Mouse (Mus musculus) bone marrow macrophage, adult 2 months (primary cell): Measurements from ENCODE around the gene Cst11. TPM values are rescaled to one million over a fixed set of nuclear protein-coding genes. Genes with fewer than 3 reads are reported as not detected.
"Not testable (repeated sequence)": the region's sequence is repeated elsewhere in the genome, so short reads cannot be mapped to it uniquely, and the experiment has no call there.

Source experiments
- H3K27ac ChIP-seq: 2 replicates; pipeline ENCODE4 v1.5.1; 2012; ENCODE audit warnings: low read depth, low read length; ENCODE audit not compliant: insufficient read depth
- H3K4me1 ChIP-seq: 2 replicates; pipeline ENCODE4 v1.6.1; 2012; ENCODE audit warnings: low read length; ENCODE audit not compliant: control insufficient read depth, insufficient read depth
- H3K4me3 ChIP-seq: 2 replicates; pipeline ENCODE4 v1.5.1; 2012; ENCODE audit warnings: mild to moderate bottlenecking, low read length, moderate library complexity; ENCODE audit not compliant: insufficient read depth
- CTCF ChIP-seq: IDR thresholded peaks from 2 replicates; pipeline ENCODE4 v1.5.1; 2012; ENCODE audit warnings: low read depth, mild to moderate bottlenecking, low read length, moderate library complexity
- POLR2A ChIP-seq: IDR thresholded peaks from 2 replicates; pipeline ENCODE4 v1.6.1; 2012; ENCODE audit warnings: mild to moderate bottlenecking, low read depth, low read length, borderline replicate concordance
- polyA plus RNA-seq: library from polyadenylated mRNA; stranded (reverse); fragments of >200 nt; gene quantifications from 2 replicates; pipeline ENCODE4 v1.2.4, GENCODE M21; 2012; ENCODE audit not compliant: missing spikeins, insufficient read depth, insufficient read length

The Cst11 gene
- polyA plus RNA-seq, result not detected in 2 replicates

GRCm38 (mm10) chr2:148771397-148771796, at the start of gene Cst11:
Gene Cst11, minus strand, starts transcription at chr2:148771497.
- not testable (repeated sequence) for H3K27ac ChIP-seq, H3K4me3 ChIP-seq, H3K4me1 ChIP-seq

GRCm38 (mm10) chr2:148819909-148820308, 48.6 kb upstream of the Cst11 start, which contains the start of gene Cst13:
Gene Cst13, plus strand, starts transcription at chr2:148820081.
- no peaks in the 10 kb centered on the region for H3K4me1 ChIP-seq
- TF ChIP-seq CTCF (no peak), POLR2A (no peak)
- H3K4me3 ChIP-seq, result no peak within 1 kb of the TSS
- no peak within 1 kb of the TSS for H3K27ac ChIP-seq

- no peaks in the 10 kb centered on the region for H3K4me1 ChIP-seq
- no peak for TF ChIP-seq CTCF
- no peak for TF ChIP-seq POLR2A
- H3K4me3 ChIP-seq, result no peak overlapping the region
- H3K27ac ChIP-seq, result no peak overlapping the region
Observed at GRCm38 (mm10) chr2:148806696-148807095, 35.4 kb upstream of the Cst11 start.

GRCm38 (mm10) chr2:148801491-148801921, 30.2 kb upstream of the Cst11 start:
- no peak overlapping the region for H3K4me3 ChIP-seq
- no peak for TF ChIP-seq POLR2A
- TF ChIP-seq CTCF, result no peak
- no peaks in the 10 kb centered on the region for H3K4me1 ChIP-seq
- H3K27ac ChIP-seq, result no peak overlapping the region

GRCm38 (mm10) chr2:148798485-148798884, 27.2 kb upstream of the Cst11 start, which contains the start of gene Cst8:
Gene Cst8, plus strand, starts transcription at chr2:148798785.
- no peak within 1 kb of the TSS for H3K4me3 ChIP-seq
- no peaks in the 10 kb centered on the region for H3K4me1 ChIP-seq
- no peak for TF ChIP-seq CTCF
- H3K27ac ChIP-seq, result no peak within 1 kb of the TSS

- Histone ChIP-seq H3K4me1 (no peaks in the 10 kb centered on the region), H3K27ac (no peak within 1 kb of the TSS), H3K4me3 (no peak within 1 kb of the TSS)
- TF ChIP-seq POLR2A (no peak), CTCF (no peak)
Observed at GRCm38 (mm10) chr2:148789142-148789541, 17.8 kb upstream of the Cst11 start, which contains the start of gene Cst12. Gene Cst12, plus strand, starts transcription at chr2:148789361.

- TF ChIP-seq CTCF, result no peak
- TF ChIP-seq POLR2A, result no peak
- Histone ChIP-seq H3K4me1 (no peaks in the 10 kb centered on the region), H3K27ac (no peak within 1 kb of the TSS), H3K4me3 (no peak within 1 kb of the TSS)
Observed at GRCm38 (mm10) chr2:148781709-148782108, 10.4 kb upstream of the Cst11 start, which contains the start of gene 8030411F24Rik. Gene 8030411F24Rik, plus strand, starts transcription at chr2:148782009.

GRCm38 (mm10) chr2:148763648-148764388, 7.5 kb downstream of the Cst11 start:
- no peak for TF ChIP-seq POLR2A
- TF ChIP-seq CTCF, result no peak
- Histone ChIP-seq H3K4me1 (peaks cover 9% of the 10 kb centered on the region), H3K27ac (peak overlapping the region; percentile 46), H3K4me3 (no peak overlapping the region)

GRCm38 (mm10) chr2:148754310-148754846, 16.9 kb downstream of the Cst11 start:
- Histone ChIP-seq H3K27ac (no peak overlapping the region), H3K4me1 (peaks cover 12% of the 10 kb centered on the region), H3K4me3 (no peak overlapping the region)
- no peak for TF ChIP-seq POLR2A
- TF ChIP-seq CTCF, result no peak

- peak overlapping the region; percentile 53 for H3K4me3 ChIP-seq
- H3K4me1 ChIP-seq, result peaks cover 12% of the 10 kb centered on the region
Observed at GRCm38 (mm10) chr2:148751893-148752813, 19.1 kb downstream of the Cst11 start.

More at GRCm38 (mm10) chr2:148751893-148752813, 19.1 kb downstream of the Cst11 start:
- TF ChIP-seq CTCF, result no peak
- TF ChIP-seq POLR2A, result no peak
- H3K27ac ChIP-seq, result no peak overlapping the region
